Mouse (Mus musculus): Measurements from ENCODE around the gene Nt5m.
A peak's percentile ranks its signal among the peaks of the same experiment; 100 is the strongest.

The Nt5m gene

DNA sequence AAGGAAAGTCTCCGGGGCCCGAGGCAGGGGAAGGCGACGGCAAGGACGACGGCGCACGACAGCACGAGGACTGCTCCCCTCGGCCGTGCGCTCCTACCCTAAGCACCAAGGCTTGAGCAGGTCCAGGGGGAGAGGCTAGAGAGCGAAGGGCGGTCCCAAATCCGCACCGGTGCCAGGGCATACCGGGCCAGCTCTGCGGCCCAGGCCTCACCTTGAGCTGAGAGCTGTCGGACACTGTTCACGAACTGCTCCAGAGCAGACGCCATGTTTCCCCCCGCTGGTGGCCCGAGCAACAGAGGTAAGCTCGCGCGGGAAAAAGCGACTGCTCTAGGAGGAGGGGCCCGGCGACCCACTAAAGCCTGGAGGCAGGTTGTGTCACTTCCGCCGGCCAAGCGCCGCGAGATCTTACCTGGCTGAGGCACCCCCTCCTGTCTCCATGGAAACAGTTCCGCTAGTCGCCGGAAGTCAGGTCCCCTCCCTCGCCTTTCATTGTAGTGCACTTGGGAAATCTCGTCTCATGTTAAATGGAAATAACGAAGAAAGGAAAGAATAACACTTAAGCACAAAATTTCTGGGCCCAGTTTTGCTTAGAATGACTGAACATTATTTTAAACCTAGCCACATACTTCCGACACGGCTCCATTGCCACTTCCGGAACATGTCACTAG lies 346 bp downstream of the Nt5m start, which contains the start of gene Cops3:
Gene Cops3, minus strand, starts transcription at position 380 of the 668 bp plus-strand sequence.
- DNase-seq (ENCODE audit: low spot score) = peak; percentile 98

DNA sequence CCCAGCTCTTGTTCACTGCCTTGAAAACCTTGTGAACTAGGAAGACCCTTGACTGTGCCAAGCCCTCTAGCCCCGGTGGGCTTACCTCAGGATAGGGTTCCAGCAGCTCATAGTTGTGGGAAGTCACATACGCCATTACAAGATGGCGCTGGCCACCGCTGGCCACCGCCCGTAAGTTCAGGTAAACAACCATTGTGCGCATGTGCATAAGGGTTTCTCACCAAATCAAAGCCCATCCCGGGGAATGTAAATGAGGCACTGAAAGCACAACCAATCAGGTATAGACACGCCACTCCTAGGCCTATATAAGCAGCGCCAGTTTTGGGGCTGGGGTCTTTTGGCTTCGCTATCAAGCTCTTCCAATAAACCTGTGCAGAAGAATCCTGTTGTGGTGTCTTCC lies 7.1 kb downstream of the Nt5m start:
- no peak for DNase-seq (ENCODE audit: low spot score)

DNA sequence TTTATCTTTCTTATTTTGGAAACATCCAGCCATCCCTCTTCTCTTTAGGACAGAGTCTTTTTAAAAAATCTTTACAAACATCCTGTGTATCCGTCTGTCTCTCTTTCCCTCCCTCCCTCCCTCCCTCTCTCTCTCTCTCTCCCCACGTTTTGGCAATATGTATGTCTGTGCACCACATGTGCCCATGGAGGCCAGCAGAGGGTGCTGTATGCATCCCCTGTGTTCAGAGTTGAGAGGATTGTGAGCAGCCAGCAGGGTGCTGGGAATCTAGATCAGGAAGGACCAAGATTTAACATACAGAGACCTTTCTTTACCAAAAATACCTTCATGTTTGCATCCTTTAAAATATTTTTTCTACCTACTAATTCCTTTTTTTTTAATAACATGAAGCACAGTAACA lies 7.9 kb downstream of the Nt5m start:
- peak; percentile 65 for DNase-seq (ENCODE audit: low spot score)

DNA sequence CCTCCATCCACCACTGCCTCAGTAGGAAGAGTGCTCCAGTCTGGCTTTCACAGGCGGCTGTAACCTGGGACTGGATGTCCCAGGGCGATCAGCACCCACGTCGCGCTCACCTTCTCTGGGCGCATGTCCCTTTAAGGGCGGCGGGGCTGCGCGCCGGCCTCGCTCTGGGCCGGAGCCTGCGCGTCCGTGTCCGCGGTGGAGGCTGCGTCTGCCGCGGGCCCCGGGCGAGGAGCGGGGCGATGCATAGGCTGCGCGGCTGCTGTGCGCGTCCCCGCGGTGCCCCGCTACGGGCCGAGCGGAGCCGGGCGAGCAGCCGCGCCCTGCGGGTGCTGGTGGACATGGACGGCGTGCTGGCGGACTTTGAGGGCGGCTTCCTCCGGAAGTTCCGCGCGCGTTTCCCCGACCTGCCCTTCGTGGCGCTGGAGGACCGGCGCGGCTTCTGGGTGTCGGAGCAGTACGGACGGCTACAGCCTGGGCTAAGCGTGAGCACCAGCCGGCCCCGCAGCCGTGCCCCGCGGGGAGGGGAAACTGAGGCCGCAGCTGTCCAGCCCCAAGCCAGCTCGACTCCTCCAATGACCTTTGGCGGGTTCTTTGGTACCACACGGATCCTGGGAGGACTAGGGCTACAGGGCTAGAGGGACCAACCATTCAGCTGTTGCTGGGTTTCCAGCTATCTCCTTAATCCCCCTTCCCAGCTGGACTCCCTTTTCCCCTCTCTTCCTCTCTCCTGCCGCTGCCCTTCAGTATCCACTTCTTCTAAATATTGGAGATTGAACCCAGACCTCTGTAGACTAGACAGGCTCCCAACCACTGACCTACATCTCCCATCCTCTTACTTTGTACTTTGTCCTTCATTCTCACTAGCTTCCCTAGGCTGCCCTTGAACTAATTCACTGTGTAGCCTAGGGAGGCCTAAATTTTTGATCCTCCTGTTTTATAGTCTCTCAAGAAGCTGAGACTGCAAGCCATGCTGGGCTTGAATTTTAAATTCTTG lies 8.9 kb downstream of the Nt5m start:
- DNase-seq (ENCODE audit: low spot score) = peak; percentile 54

DNA sequence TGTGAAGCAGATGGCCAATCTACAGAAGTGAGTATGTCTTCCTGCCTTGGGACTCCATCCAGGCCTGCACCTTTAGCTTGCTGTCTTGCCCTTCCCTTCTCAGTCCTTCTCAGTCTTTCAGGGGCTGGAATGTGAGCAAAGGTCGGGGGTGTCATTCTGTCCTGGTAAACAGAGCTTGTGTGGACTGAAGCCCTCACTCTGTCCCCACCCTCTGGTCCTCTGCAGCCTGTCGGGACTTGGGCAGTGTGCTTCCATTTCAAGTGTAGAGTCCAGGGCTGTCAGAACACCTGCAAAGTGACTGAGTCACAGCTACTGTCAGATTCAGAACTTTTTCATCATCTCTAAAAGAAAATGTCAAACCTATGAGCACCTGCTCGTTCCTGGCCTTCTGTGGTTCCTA lies 13.6 kb downstream of the Nt5m start:
- DNase-seq (ENCODE audit: low spot score) = no peak

DNA sequence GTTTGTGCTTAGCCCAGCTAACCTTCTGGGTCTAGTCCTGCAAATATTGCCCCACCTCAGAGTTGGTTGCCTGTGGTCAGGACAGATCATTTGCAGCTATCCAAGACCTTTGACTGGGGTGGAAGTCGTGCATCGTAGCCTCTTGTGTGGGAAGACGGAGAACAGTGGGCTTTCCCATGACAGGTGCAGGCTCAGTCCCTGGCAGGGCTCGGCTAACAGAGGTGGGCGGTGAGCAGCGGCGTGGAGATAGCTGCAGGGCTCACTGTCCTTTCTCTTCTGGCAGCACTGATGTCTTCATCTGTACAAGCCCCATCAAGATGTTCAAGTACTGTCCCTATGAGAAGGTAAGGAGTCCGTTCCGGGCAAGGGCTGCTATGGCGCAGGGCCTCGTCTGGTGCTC lies 21.2 kb downstream of the Nt5m start:
- no peak for DNase-seq (ENCODE audit: low spot score)

DNA sequence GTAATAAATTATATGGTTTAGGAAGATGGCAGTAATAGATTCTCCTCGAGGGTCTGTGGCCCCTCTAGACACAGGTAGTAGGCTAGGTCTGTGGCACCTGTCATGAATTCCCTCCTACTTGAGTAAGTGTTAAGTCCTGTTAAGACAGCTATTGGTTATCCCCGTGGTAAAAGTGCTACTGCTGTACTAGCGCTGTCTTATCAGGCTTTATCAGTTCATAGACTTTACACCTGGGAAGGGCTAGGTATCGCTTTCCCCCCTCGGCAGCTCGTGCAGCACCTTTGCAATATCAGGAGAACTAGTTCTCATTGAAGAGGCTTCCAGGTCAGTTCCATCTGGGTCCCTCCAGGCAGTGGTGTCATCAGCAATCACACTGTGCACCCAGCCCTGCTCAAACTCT lies 25.1 kb downstream of the Nt5m start:
- no peak for DNase-seq (ENCODE audit: low spot score)

DNA sequence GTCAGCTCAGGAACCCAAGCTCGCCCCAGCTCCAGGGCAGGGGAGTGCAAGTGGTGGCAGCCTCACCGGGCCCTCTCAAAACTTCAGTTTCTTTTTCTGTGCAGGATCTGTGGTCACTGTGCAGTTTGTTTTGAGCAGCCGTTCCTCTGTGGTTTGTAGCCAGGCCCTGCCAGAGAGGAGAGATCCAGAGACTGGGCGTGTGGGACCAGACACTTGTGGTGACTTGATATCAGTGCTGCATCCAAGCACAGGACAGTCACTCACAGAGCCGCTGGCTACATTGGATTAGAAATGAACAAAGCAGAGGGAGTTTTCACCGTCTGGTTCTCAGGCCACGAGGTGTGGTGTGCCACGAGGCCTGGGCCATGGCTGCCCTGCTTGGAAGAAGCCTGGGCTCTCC lies 32.9 kb downstream of the Nt5m start:
- DNase-seq (ENCODE audit: low spot score) = no peak

DNA sequence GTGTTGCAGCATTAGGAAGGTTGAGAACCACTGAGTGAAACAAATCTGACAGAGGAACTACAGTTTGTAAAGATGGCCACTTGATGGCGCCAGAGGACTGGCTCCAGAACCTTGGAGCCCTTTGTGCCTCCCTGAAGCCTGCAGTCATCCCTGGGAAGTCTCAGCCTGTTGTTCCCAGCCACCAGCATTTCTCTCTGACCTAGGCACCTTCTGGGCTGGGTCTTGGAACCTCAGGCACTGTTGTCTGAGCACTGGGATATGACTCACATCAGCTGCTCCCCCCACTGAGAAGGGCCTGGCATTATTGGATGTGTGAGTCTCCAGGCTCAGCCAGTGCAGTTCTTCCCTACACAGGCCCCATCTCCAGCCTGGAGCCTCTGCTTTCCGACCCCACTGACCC lies 40.8 kb downstream of the Nt5m start:
- DNase-seq (ENCODE audit: low spot score) = peak; percentile 35

DNA sequence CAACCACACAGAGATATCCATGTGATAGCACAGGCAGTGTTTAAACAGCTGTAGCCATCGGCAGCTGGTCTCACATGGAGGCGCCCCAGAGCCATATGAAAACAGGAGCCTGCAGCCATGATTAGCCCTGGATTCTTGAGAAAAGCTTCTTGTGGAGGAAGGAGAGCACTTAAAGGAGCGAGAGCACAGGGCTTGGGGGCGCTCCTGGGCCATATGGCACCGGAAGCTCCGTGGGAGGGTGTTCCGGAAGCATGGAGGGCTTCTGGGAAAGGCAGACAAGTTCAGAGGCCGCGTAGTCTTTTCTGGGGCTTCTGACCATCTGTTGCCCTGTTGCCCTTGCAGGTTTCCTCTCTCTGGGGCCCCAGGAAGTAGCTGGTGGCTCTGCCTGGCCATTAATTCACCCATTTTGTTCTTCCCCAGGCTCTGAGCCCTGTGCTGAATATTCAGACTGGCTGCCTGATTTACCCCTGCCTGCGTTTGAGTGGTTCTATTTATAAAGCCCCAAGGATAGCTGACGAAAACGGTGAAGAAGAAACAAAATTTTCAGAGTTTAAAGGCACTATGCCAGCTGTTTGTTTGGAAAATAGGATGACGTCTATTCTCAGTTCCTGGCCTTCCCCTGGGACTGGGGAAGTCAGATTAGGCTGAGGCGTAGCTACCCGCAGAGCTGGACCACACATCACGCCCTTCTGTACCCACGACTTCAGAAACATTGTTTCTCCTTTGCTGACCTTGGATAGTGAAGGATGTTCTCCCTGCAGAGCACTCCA lies 46.2 kb downstream of the Nt5m start:
- peak; percentile 2 for DNase-seq (ENCODE audit: low spot score)

DNA sequence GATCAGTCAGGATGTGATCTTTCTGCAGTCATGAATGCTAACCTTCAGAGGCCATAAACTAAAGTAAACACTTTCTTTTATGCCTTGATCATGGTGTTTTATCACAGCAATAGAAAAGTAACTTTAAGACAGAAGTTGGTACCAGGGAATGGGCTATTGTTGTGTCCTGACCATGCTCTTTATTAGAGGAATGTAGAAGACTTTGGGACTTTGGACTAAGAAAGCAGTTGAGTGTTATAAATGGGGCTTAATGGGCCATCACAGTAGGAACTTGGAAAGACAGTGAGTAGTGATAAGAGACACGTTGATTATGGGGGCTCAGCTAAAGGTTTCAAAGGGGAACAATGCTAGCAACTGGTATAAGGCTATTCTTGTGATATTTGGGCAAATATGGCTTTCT lies 47.7 kb downstream of the Nt5m start:
- no peak for DNase-seq (ENCODE audit: low spot score)

DNA sequence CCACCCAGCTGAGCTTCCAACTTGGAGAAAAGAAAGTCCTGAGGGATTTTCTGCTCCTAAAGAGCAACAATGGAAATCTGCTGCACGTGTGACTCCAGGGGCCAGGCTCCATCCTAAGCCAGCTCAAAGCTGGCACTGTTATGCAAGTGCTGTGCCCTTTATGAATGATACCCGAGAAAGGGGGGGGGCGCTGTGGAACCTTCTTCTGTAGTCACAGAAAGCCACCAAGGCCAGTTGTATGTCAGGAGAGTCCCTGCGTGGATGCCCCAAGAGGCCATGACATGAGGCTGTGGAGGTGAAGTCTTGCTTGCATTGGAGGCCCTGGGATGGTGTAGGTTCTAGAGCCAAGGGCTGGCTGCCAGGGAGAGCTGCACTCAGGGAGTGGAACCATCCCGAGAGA lies 48.9 kb downstream of the Nt5m start:
- no peak for DNase-seq (ENCODE audit: low spot score)

DNA sequence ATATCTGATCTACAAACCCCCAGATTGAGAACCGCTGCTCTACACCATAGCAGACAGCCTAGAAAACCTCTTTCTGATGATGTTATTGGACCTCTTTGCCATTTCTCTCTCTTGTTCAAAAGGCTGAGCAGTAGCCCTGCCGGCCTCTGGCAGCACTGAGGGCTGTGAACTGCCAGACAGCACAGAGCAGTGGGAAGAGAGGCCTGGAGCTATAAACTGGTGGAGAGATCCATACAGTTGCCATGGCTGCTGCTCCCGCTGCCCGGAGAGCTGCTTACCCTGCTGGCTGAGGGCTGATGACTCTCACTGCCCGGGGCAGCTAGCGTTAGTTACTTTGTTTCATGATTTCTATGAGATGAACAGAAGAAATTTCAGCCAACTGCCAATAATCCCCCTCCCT lies 52.6 kb downstream of the Nt5m start:
- no peak for DNase-seq (ENCODE audit: low spot score)

DNA sequence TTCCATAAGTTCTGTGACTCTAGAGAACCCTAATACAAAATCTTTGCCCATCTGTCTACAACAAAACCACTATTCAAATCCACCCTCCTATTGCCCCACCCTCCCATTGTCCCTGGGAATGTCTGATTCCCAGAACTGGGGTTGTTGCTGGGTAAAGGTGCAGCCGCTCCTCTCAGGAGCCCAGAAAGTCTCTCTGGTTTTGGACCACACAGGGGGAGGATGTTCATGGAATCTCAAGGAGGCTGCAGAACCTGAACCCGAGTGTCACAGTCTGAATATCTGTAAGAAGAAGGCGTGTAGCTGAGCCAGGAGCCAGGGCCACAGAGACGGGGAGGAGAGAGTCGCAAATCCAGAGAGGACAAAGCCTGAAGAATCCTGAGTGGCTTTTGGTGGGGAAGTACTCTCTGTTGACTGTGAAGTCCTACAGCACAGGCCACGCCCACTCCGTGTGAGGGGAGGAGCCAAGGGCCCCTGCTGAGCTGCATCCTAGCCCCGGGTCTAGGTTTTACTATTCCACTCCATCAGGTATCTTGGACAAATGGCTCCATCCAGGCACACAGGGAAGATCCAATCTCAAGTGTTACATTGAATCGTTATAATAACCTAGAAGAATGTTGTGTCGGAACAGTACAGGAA lies 54.0 kb downstream of the Nt5m start:
- DNase-seq (ENCODE audit: low spot score) = no peak

DNA sequence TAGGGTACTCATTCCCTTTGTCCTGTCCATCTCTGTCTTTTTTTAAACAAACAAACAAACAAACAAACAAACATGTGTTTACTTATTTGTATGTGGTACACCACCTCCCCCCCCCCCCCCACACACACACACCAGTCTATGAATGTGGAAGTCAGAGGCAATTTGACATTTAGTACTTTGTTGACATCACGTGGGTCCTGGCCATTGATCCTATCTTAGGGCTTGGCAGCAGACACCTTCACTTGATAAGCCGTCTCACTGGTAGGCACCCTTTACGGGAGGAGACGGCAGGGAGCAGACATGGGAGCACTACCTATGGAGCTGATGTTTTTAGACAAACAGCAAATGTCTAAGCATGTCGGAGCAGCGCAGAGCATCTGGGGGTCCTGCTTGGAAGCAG lies 55.7 kb downstream of the Nt5m start:
- DNase-seq (ENCODE audit: low spot score) = no peak

DNA sequence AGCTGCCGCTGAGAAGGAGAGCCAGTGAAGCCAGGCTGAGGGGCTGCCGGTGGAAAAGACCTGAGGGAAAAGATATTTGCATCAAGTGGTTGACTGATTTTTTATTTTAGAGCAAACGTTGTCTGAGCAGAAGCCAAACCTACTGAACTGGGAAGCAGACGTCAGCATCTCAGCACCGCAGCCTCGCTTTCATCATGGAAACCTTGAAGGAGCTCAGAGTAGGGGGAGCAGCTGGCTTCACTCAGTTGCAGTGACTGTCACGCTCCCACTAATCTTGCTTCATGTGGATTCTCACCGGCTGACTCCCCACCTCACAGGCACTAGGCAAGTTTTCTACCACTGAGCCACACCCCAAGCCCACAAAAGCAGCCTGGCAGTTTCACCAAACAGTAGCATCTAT lies 56.1 kb downstream of the Nt5m start:
- DNase-seq (ENCODE audit: low spot score) = no peak

DNA sequence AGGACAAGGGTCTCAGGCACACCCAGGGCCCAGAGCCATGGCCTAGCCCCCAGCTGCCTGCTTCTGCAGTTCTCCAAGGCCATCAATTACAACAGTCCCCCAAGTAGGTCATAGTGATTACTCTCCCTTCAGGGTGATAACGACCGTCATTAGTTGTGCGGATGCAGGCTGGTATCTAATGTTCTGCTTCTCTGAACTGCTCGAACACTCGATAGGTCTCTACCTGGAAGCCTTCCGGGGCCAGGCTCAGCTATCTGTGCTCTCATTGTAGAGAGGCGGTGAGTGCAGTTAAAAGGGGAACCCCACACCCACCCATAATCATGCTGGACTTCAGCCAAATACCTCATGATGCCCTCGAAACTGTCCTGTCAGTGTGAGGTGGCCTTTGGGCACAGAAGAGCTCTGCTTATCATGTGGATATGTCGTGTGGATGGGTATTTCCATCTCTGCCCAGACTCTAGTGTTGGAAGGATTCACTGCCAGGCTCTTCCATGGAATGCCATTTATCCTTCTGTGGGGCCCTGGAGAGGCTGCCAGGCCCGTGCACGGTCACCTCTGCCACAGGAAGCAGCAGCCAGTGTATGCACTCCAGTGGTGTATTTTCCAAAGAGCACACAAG lies 58.8 kb downstream of the Nt5m start:
- no peak for DNase-seq (ENCODE audit: low spot score)

DNA sequence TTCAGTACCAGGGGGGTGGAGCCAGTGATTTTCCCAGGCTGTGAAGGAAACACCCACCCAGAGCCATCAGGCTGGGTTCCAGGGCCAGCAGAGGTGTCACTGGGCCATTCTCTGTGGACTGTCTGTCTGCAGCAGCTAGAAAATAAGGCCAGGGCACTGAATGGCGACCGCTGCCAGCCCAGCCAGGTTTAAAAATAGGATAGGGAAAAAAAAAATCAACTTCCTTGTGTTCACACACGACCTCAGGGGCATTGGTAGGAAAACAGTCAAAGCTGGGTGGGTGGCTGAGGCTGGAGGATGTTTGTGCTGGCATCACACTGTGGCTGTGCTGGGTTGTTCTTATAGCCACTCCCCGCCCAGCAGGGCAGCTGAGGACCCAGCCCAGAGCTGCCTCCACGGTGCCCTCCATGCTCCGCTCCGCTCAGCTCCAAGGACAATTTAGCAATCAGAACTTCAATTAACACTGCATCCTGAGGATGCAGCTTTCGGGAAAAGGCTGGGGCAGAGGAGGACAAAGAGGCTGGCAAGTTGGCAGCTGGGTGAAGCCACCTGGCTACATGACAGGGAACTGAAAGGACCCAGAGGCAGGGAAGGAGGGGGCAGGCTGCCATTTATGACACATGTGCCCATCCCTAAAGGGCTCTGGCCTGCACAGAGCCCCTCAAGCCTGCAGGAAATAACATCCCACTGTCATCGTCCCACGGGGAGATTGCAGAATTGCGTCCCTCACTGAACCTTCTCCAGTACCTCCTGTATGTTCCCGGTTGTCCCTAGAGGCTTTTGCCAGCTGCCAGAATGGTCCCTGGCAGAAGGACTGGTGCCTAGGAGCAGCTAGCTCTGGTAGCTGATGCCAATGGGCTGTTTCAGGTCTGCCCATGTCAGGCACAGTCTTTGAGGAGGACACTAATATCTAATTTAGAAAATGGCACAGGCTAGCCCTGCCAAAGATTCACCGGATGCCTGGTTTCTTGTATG lies 60.8 kb downstream of the Nt5m start:
- DNase-seq (ENCODE audit: low spot score) = no peak

DNA sequence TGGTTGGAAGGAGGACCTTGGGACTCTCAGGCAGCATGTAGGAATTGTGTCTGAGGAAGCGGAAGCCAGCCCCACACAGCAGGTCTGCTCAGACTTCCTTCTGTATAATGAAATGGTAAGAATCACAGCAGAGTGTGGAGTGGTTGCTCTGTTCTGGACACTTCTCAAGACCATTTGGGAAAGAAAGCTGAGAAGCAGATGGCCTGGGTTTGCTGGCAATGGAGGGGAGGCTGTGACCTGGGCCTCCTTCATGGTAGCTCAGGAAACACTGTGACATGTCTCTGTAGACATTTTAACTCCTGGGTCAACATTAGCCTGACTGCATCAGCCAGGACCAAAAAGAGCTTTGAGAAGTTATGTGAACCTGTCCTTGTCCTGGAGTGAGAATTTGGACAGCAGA lies 61.7 kb downstream of the Nt5m start:
- no peak for DNase-seq (ENCODE audit: low spot score)

DNA sequence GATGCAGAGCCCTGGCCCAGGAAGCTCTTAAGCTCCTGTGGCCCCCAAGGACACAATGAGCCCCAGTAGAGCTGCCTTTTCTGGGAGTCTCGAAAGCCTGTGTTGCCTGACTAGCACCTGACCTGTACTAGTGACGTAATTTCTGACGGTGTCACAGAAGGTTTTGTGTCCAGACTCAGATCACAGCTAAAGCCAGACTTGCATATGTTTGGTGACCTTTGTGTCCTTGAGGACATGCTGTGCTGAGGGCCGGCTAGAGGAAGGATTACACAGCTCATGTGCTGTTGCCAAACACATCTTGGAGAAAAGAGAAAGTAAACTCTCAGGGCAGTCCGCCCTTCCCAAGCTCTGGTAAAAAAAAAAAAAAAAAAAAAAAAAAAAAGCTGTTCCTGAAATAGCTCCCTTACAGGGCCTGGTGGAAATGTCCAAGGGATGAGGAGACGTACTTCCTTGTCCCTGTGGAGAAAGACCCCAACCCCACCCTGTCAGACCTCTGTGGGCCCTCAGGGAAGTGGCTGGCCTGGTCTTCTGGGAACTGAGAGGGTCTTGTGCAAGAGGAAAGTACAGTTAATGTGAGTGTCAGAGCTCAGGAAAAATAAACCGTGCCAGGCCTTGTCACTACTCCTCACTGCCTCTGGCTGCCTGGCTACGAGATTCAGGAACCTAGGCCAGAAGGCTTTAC lies 62.9 kb downstream of the Nt5m start:
- DNase-seq (ENCODE audit: low spot score) = no peak
